ENCODE assay signal across 22 mouse cellular contexts in genomic region chr2:5772464-5772863, GRCm38 (mm10). TPM values are rescaled to one million over a fixed set of nuclear protein-coding genes. Genes with fewer than 3 reads are reported as not detected.
DNase-seq lines count a peak whose midpoint lies in the region; ATAC-seq and TF ChIP-seq lines count a peak whose summit lies in the region.
"Had no signal": no experiment of that assay in that cellular context is flagged by ENCODE, and none has a peak within 500 bp of the region (broad histone marks: within the 10 kb centered on the region; RNA-seq: fewer than 3 reads in every experiment).

No protein-coding gene starts in this region.

- H3K27me3 ChIP-seq in liver, postnatal 0 days (ENCODE audit: insufficient read depth, low read length) = no peaks in the 10 kb centered on the region
- H3K27me3 ChIP-seq: embryonic facial prominence, embryonic 13.5 days; forebrain, embryonic 13.5 days; heart, embryonic 12.5 days had no signal

- peaks cover 8% of the 10 kb centered on the region for H3K4me1 ChIP-seq in liver, postnatal 0 days (ENCODE audit: insufficient read depth)
- peaks cover 47% of the 10 kb centered on the region for H3K4me1 ChIP-seq in bone marrow macrophage, adult 2 months (ENCODE audit: control insufficient read depth, insufficient read depth, low read length)
- H3K4me1 ChIP-seq: embryonic facial prominence, embryonic 13.5 days; forebrain, embryonic 13.5 days; heart, embryonic 12.5 days; hindbrain, embryonic 10.5 days had no signal

- H3K9ac ChIP-seq in liver, postnatal 0 days (replicated peaks) = no peak overlapping the region
- H3K9ac ChIP-seq: embryonic facial prominence, embryonic 13.5 days; forebrain, embryonic 13.5 days; heart, embryonic 12.5 days; hindbrain, embryonic 14.5 days had no signal

- H3K4me3 ChIP-seq in liver, postnatal 0 days (ENCODE audit: low read depth, low read length) = no peak overlapping the region
- no peak overlapping the region for H3K4me3 ChIP-seq in bone marrow macrophage, adult 2 months (ENCODE audit: insufficient read depth, low read length)
- H3K4me3 ChIP-seq: embryonic facial prominence, embryonic 13.5 days; forebrain, embryonic 13.5 days; gastrocnemius, adult 2 months; heart, embryonic 12.5 days; hindbrain, embryonic 10.5 days had no signal

- H3K9me3 ChIP-seq in liver, postnatal 0 days (ENCODE audit: low read length) = no peaks in the 10 kb centered on the region
- H3K9me3 ChIP-seq: embryonic facial prominence, embryonic 13.5 days; forebrain, embryonic 13.5 days; heart, embryonic 12.5 days had no signal

- H3K27ac ChIP-seq in liver, postnatal 0 days (ENCODE audit: low read depth) = peak overlapping the region; percentile 74; the same call in 1 of the 2 replicates
- H3K27ac ChIP-seq in bone marrow macrophage, adult 2 months (ENCODE audit: insufficient read depth, low read depth, low read length) = peak overlapping the region; percentile 88
- H3K27ac ChIP-seq: embryonic facial prominence, embryonic 13.5 days; forebrain, embryonic 13.5 days; gastrocnemius, adult 2 months; hindbrain, embryonic 10.5 days; hindbrain, embryonic 14.5 days had no signal

- no peak overlapping the region for H3K4me2 ChIP-seq in liver, postnatal 0 days (ENCODE audit: low read depth, low read length)
- H3K4me2 ChIP-seq: embryonic facial prominence, embryonic 13.5 days; forebrain, embryonic 13.5 days; heart, embryonic 12.5 days; hindbrain, embryonic 14.5 days had no signal

- WGBS in liver, postnatal 0 days (ENCODE audit: insufficient replicate concordance) = 44% methylated on average over 2 of the region's 2 CpGs

- no peak for TF ChIP-seq EP300 in liver, postnatal 0 days (IDR thresholded peaks at IDR 0.05; ENCODE audit: low read depth)

- no peak for TF ChIP-seq POLR2A in bone marrow macrophage, adult 2 months (IDR thresholded peaks at IDR 0.05; ENCODE audit: borderline replicate concordance, low read depth, low read length)

- TF ChIP-seq CTCF in liver, postnatal 0 days (IDR thresholded peaks at IDR 0.05; ENCODE audit: low read depth) = no peak
- TF ChIP-seq CTCF in bone marrow macrophage, adult 2 months (IDR thresholded peaks at IDR 0.05; ENCODE audit: low read depth, low read length) = no peak

- peak; percentile 23; the same call in 1 of the 2 replicates for ATAC-seq in liver, postnatal 0 days
- ATAC-seq in megakaryocyte progenitor cell, adult 5-6 weeks (replicated peaks; ENCODE audit: poor library complexity) = peak; percentile 38
- ATAC-seq: CD4-positive, CD25-positive, alpha-beta regulatory T cell, adult 4 months; forebrain, embryonic 13.5 days had no signal

- no peaks in the 10 kb centered on the region for H3K36me3 ChIP-seq in liver, postnatal 0 days (replicated peaks; ENCODE audit: insufficient read depth, low read length)
- H3K36me3 ChIP-seq: embryonic facial prominence, embryonic 13.5 days; G1E; heart, embryonic 12.5 days; hindbrain, embryonic 10.5 days had no signal

- DNase-seq in liver, postnatal 0 days = no peak
- DNase-seq in liver (no peak), 416B (ENCODE audit: low read depth) (peak; percentile 63)
- no peak for DNase-seq in natural killer cell, adult 2 months (ENCODE audit: low spot score in 2 of 2)
- no peak for DNase-seq in cerebellum, postnatal 10 days
- DNase-seq: adrenal gland, adult 8-10 months; adrenal gland, postnatal 36 days; B cell, adult 2 months; cerebellum, adult 11-12 months; cerebellum, adult 9-10 months; cerebellum, postnatal 36 days; gastrocnemius, adult 2 months; gastrocnemius, postnatal 36 days had no signal

RNA-seq across cellular contexts. Expression of gene Camk1d, which starts 58.1 kb away (rescaled TPM):
- 2.0 and 2.2 TPM in 2 replicates for polyA plus RNA-seq in liver, postnatal 0 days (2015; fragmentation: Nextera tagmentation; extraction: Ambion mirVana)
- 56.2 and 62.0 TPM in 2 replicates for polyA plus RNA-seq in bone marrow macrophage, adult 2 months (2012; ENCODE audit: insufficient read depth, insufficient read length, missing spikeins)
- total RNA-seq in megakaryocyte progenitor cell, adult 5-6 weeks (2015) = 3.3 and 4.2 TPM in 2 replicates
- total RNA-seq in megakaryocyte progenitor cell, adult 5-6 weeks (2017) = 1.1 and 1.5 TPM in 2 replicates

Comparison
In these comparisons a context has a peak if more than half of its experiments do, and no peak if none do; other contexts are left out.
1. RNA of gene Camk1d, which starts 58.1 kb away (polyA plus RNA-seq): 56.2 to 62.0 TPM in bone marrow macrophage, adult 2 months; 2.0 to 2.2 TPM in liver, postnatal 0 days; every median in the first group is over 10 times any median in the second.